ENCODE assay signal across 7 mouse cellular contexts in the genomic region with DNA sequence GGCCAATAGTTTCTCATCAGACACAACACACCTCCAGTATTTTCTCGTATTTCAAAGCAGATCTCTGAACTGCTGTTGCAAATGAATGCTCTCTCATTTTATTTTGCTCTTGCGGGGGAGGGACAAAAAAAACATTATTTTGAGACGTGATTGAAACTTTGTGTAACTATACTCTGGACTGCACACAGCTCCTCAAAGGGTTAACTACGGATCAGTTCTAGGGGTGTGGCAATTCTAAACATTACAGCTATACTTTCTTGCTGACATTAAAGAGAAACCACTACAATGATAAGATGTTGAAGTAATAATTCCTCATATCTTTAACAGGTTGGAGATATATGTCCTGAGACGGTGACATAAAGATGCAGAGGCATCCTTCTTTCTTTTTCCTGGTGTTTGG.
DNase-seq lines count a peak whose midpoint lies in the region; ATAC-seq and TF ChIP-seq lines count a peak whose summit lies in the region.

No protein-coding gene starts in this region.

- 61% methylated on average over 5 of the region's 5 CpGs for WGBS in heart, embryonic 16.5 days
- WGBS in forebrain, postnatal 0 days = 66% methylated on average over 5 of the region's 5 CpGs
- 64% methylated on average over 5 of the region's 5 CpGs for WGBS in macrophage (ENCODE audit: missing documents)

- no peak for DNase-seq in heart, postnatal 25 days (ENCODE audit: low spot score)
- DNase-seq in forebrain, postnatal 0 days = no peak
- no peak for DNase-seq in adrenal gland, adult 2 months
- DNase-seq in spleen, postnatal 4 days (ENCODE audit: low spot score in 2 of 2) = no peak

- no peak for TF ChIP-seq CTCF in cortical plate, adult 2 months (IDR thresholded peaks at IDR 0.05; ENCODE audit: extremely low read depth, insufficient read depth, low read length)
- TF ChIP-seq CTCF in forebrain, postnatal 0 days (IDR thresholded peaks at IDR 0.05; ENCODE audit: low read depth) = no peak

- H3K4me1 ChIP-seq in heart, embryonic 16.5 days (ENCODE audit: control insufficient read depth, insufficient read depth, low read length) = peaks cover 7% of the 10 kb centered on the region
- H3K4me1 ChIP-seq in cortical plate, adult 2 months (ENCODE audit: control insufficient read depth, insufficient read depth, low read length) = peaks cover 4% of the 10 kb centered on the region; the same call in 1 of the 2 replicates
- no peaks in the 10 kb centered on the region for H3K4me1 ChIP-seq in forebrain, postnatal 0 days (ENCODE audit: insufficient read depth)

- H3K79me2 ChIP-seq in macrophage (ENCODE audit: inconsistent target) = peaks cover 30% of the 10 kb centered on the region

- H3K9me3 ChIP-seq in heart, embryonic 16.5 days (replicated peaks; ENCODE audit: control insufficient read depth, low read length) = no peaks in the 10 kb centered on the region
- no peaks in the 10 kb centered on the region for H3K9me3 ChIP-seq in forebrain, postnatal 0 days (ENCODE audit: low read length)

- no peak overlapping the region for H3K27ac ChIP-seq in heart, embryonic 16.5 days (ENCODE audit: low read length)
- peak overlapping the region; percentile 38; the same call in 1 of the 2 replicates for H3K27ac ChIP-seq in cortical plate, adult 2 months (ENCODE audit: insufficient read depth, low read length)
- H3K27ac ChIP-seq in forebrain, postnatal 0 days (ENCODE audit: low read depth, low read length) = no peak overlapping the region
- H3K27ac ChIP-seq in macrophage = peak overlapping the region; percentile 89

- peaks cover 2% of the 10 kb centered on the region; the same call in 1 of the 2 replicates for H3K36me3 ChIP-seq in heart, embryonic 16.5 days (ENCODE audit: control insufficient read depth, insufficient read depth)
- H3K36me3 ChIP-seq in forebrain, postnatal 0 days (ENCODE audit: insufficient read depth) = no peaks in the 10 kb centered on the region
- no peaks in the 10 kb centered on the region for H3K36me3 ChIP-seq in macrophage (ENCODE audit: inconsistent target)

- ATAC-seq in heart, embryonic 16.5 days (replicated peaks; ENCODE audit: extremely low read depth, insufficient read depth, low FRiP score) = no peak
- no peak for ATAC-seq in forebrain, postnatal 0 days

- H3K4me3 ChIP-seq in heart, embryonic 16.5 days (ENCODE audit: low read length) = no peak overlapping the region
- H3K4me3 ChIP-seq in cortical plate, adult 2 months (ENCODE audit: insufficient read depth, low read length) = no peak overlapping the region
- H3K4me3 ChIP-seq in forebrain, postnatal 0 days (ENCODE audit: low read depth, low read length) = no peak overlapping the region
- H3K4me3 ChIP-seq in macrophage (ENCODE audit: inconsistent target) = no peak overlapping the region

- no peaks in the 10 kb centered on the region for H3K27me3 ChIP-seq in heart, embryonic 16.5 days (ENCODE audit: control insufficient read depth, insufficient read depth, low read length)
- H3K27me3 ChIP-seq in forebrain, postnatal 0 days (ENCODE audit: insufficient read depth, low read length) = no peaks in the 10 kb centered on the region

- no peak overlapping the region for H3K9ac ChIP-seq in heart, embryonic 16.5 days (ENCODE audit: low read length)
- no peak overlapping the region for H3K9ac ChIP-seq in forebrain, postnatal 0 days

- intact Hi-C loops in heart, postnatal 25 days (cut with DNase I) = no loop called here

- peak overlapping the region; percentile 73; the same call in 1 of the 2 replicates for H3K4me2 ChIP-seq in heart, embryonic 16.5 days (ENCODE audit: low read depth, low read length)
- H3K4me2 ChIP-seq in forebrain, postnatal 0 days (ENCODE audit: low read depth) = peak overlapping the region; percentile 74; the same call in 1 of the 2 replicates

- no peak for TF ChIP-seq POLR2A in cortical plate, adult 2 months (IDR thresholded peaks at IDR 0.05; ENCODE audit: extremely low read depth, insufficient read depth, low read length)

Comparison
In these comparisons a context has a peak if more than half of its experiments do, and no peak if none do; other contexts are left out.
1. H3K27ac ChIP-seq: peak in cortical plate, adult 2 months (single experiment) and macrophage (single experiment); none in heart, embryonic 16.5 days (single experiment) and forebrain, postnatal 0 days (single experiment).